Mouse (Mus musculus) urinary bladder, postnatal 10 days (tissue): ENCODE measurements around the gene Tacr1.
"Not testable (repeated sequence)": the region's sequence is repeated elsewhere in the genome, so short reads cannot be mapped to it uniquely, and the experiment has no call there.

Source experiments
- DNase-seq: peaks from one replicate; pipeline ENCODE4 v3.0.0; 2022; ENCODE audit warnings: low spot score

Gene Tacr1

DNA sequence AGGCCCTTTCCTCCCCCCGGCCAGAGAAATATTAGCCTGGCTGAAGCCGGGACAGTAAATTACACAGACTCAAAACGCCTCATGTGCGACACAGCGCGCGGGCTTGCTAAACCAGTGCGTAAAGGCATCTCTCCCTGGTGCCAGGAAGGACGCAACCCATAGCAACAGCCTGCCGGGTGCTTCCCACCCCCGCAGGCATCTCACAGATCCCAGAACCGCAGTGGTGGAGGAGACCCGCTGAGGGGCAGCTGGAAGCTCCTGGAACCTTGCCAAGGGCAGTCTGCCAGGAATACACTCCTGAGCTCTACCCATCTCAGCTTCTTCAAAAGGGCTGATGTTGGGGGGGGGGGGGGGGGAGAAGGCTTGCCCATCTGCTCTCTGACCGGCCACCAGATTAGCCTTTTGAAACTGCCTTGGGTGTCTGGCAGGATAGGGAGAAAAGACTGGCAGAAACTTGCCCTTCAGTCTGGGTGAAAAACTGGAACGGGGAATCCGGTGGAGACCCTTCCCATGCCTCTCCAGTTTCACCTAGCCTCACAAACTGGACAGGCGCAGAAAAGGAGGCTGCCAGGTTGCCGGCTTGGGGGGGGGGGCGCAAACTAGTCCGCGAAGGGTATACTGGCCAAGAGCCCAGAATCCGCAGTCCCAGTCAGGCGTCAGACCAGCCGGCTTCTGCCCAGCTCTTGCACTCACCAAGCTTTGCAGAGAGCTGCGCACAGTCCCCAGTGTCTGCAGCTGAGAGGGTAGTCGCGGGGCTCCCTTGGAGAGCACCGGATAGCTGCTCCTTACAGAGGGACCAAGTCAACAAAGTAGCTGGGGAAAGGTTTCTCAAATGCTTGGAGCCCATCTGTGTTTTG is at the start of gene Tacr1:
Tacr1 (plus strand) TSS at position 740 of the 857 bp plus-strand sequence.
- no peak for DNase-seq

DNA sequence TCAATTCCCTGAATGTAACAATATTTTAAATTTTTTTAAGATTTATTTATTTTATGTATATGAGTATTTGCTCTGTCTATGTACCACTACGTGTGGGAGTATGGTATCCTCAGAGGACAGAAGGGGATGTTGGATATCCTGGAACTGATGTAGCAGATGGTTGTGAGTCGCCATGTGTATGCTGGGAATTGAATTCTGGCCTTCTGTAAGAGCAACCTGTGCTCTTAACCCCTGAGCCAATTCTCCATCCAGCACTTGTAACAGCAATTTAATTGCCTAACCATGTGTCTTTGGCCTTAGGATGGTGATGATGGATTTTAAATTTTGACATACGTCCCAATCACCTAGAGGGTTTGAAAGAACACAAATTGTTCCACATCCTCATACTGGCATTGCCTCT is 26.0 kb upstream of the Tacr1 start:
- DNase-seq: no peak

DNA sequence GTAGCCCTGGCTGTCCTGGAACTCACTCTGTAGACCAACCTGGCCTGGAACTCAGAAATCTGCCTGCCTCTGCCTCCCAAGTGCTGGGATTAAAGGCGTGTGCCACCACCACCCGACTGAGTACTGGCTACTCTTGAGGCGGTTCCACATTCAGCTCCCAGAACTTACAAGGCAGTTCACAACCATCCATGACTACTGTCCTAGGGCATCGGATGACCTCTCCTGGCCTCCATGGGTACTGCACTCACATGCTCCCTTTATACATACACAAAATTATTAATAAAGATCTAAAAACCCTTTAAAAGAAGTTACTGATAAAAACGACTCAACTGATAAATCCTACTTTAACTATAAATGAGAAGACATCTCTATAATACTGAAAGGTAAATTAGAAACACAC is 18.6 kb upstream of the Tacr1 start:
- DNase-seq: no peak

DNA sequence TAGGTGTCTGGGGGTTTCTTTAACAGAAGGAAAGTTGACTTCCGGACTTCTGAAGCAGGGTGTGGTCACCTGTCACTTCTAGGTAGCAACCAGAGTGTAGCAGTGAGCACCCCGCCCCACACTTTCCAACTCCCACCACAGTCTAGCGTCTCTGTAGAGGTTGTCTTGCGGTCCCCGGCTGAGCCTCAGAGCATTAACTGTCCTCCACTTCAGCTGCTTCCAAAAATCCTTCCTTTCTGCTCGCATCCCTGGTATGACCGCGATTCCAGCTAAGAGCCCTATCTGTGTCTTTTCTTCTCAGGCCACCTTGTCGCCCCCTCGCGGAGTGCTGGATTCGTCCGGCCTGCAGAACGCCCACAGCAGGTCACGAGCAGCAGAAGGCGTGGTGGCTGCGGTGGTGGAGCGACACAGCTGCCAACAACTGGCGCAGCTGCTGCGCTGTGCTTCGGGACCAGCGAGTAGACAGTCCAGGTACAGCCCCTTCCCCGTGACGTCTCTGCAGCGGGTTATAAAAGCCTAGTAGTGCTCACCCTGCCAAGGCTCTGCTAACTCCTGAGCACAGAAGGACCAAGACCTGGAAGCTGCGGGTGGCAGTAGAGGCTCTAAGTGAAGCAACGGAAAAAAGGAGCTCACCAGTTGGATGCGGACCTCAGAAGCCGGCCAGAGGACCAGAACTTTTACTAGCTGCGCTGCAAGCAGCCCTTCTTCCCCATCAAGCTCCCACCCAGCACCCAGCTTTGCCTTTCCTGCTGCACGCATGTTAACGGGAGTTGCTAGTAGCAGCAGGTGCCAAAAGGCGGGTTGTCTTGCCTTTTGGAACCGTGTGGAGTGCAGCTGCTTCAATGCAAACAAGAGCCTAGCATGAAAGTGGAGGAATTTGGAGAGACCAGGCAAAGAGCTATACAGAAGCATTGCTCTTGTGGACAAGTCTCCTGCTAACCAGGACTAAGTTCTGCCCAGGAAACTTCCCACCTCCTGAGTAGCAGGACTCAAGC is 664 bp downstream of the Tacr1 start:
- DNase-seq: no peak

DNA sequence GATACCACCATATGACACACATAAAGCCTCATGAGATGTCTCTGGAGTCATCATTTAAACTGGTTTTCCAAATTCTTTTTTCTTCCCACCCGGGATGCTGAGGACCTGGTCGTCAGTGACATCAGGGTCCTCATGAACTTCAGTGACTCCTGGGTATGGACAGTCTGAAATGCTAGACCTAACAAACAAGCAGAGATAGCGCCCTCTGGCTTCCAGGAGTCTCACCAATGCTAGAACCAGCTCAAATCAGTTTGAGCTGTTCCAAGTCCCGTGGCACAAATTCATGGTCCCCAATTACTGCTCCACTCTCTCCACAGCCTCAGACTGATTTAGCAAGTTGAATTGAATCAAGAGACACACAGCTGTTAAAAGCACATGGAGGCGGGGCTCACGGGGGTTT is 16.2 kb downstream of the Tacr1 start:
- no peak for DNase-seq

DNA sequence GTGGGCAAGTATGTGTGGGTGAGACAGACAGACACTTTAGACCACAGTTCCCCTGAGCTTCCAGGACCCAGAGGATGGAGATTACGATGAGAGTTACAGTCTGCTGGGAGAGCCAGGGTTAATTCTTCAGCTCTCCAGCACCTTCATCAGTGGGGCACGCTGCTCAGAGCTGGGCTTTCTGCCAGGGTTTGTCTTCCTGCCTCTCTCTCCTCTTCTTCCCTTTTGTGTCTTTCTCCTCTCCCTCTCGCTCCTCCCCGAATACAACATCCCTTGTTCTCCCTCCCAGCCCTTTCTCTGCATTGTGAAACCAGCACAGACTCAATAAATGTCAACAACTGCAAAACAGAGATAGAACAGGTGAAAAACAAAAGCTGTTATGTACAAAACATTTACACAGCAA is 18.1 kb downstream of the Tacr1 start:
- no peak for DNase-seq

DNA sequence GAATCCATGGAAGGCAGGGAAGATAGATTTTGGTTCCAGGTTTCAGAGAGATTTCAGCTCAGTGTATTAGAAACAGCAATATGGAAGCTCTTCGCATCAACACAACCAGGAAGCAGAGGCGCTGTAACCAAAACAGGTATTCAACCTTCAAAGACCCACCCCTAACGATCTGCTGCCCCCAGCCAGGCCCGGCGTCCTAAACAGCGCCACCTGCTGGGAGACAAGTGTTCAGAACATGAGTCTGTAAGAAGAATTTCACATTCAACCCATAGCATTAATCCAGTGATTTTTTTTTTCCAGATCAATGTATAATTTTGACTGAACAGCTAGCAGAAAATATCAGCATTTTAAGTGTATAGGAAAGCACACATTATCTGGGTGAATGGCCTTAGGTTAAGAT is 26.8 kb downstream of the Tacr1 start:
- DNase-seq: no peak

DNA sequence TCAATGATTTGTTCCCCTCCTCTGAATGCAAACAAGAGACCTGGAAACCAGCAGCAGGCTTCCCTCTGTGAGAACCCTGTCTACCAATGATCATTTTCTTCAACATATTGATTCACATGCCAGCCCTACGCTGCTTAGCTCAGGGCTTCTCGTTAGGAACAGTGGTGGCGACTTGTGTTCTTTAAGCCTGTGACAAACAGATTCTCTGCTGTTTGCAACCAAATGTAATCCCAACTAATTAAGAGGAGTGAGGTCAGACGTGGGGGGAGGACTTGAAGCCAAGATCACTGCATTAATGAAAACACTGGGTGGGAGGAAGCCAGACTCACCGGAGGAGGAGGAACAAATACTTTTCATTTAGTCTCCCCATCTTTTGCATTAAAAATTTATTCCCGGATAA is 27.6 kb downstream of the Tacr1 start:
- no peak for DNase-seq

DNA sequence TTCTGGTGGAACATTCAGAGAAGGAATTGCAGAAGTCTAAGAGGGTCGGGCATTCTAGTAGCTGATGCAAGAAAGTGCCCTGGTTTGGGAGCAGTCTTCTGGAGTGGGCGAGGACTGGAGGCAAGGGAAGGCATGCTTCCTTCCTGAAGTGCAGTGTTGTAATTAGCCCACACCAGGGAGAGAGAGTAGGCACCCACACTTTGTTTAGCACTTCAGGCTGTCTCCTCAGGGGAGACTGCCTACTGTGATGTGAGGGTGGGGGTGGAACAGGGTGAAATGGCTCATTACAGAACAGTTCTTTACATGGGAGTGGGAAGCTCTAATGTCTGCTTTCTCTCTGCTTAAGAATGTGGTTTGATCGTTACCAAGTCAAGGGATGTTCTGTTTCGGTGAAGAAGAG is 35.0 kb downstream of the Tacr1 start:
- DNase-seq: no peak

DNA sequence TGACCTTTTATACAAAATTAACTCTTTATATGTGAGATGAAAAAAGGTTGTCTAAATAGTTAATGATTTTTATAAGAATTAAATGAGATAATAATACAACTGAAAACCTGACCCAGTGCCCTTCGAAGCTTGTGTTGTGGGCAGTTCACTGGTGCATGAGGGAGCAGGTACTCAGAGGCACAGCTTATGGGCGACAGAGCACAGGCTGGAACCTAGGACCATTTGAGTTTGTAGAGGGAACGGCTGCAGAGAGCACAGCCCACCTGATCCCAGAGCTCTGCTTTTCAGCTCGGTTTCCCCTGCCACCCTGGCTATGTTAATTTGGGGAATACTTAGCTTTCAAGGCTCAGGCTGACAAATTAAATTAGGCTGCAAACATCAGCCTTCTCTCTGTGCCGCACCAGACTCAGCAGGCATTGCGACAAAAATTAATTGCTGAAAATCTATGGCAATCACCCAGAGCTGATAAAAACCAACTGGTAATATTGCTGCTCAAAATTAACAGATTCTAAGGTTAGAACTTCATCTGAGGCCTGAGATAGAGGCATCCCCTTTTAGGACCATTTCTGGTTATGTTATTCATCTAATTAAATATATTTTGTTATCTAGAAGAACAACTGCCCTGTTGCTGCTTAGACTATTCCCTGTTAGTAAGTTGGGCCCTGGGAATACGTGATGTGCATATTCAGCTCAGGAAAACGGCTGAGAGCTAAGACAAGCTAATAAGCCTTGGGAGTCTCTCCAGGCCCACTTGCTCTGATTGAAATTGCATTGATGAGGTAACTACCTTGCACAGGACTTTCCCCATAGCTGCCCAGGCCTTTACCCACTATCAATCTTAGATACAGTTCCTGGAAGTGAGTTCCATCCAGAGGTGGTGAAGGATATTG is 50.3 kb downstream of the Tacr1 start:
- DNase-seq: not testable (repeated sequence)

DNA sequence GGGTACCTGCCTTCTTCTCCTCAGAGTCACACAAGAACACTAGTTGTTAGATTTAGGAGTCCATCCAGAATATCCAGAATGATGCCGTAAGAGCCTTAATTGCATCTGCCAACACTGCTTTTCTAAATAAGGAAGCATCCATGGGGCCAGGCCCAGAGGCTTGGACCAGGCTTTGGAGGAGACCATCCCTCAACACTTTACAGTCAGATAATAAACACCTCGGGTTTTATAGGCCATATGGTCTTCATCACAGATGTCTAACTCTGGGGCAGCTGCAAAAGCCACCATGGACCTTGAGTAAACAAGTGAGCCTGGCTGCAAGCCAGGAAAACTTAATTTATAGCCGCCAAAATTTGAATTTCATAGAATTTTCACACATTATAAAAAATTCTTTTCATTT is 53.1 kb downstream of the Tacr1 start:
- no peak for DNase-seq

DNA sequence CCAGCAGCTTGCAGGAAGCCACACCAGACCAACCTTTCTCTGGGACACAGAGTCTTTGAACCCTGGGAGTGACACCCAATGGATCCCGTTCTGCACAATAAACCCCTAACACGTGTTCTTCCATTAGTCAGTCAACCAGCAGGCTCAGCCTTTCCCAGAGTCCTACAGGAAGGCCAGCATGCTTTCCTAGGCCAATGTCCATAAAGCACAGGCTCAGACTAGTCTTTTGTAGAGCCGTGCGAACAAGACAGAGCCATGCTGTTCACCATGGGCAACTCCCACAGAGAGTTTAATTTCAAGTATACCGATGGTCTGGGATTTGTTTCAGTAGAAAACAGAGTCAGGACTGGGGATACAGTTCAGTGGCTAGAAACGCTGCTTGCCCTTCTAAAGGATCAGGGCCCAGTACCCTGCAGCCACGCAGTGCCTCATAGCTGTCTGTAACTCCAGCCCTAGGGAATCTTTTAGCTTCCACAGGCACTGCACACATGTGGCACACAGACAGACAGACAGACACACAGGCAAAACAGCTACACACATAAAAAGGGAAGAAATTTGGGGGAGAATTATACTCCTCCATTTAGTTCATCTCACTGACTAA is 55.1 kb downstream of the Tacr1 start:
- DNase-seq: no peak

DNA sequence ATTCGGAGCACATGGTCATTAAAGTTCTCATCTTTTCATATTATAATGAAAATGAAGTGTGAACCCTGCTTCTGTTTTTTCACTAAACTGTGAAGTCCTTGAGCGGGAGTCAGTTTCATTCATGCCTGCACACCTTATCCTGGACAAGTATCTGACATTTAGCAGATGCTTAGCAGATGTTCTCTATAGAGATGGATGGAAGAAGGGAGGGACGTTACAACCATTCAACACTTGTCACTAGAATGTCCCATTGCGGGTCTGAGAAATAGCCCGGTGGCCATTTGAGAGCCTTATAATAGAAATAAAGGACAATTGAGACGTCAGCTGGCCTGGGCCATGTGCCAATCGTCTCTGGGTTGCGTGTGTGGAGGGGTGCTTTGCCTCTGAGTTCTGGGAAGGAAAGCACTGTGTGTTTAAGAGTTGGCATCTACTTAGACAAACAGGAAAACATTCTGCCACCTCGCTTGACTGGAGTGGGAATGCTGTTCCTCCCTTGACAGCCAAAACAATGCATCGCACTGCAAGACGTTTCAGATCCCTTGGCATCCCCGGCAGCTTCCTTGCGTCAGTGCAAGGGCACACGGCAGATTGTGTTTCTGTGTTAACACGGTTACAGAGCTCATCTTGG is 56.7 kb downstream of the Tacr1 start:
- DNase-seq: no peak

DNA sequence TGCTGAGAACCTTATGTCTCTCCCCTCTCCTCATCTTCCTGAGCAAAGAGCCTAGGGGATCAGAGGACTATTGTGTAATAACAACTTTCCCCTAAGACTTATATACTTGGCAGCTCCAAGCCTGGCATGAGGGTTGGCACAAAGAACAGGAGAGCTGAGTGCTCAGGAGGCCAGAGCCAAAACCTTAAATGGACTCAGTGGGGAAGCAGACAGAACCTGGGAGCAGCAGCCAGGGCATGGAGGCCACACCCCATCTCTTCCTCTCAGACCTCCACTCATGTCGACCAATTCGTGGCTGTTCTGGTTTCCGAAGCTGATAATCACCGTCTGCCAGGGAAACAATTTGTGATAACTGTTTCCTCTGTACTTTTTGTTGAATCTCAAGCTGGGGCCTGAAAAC is 61.0 kb downstream of the Tacr1 start:
- no peak for DNase-seq

DNA sequence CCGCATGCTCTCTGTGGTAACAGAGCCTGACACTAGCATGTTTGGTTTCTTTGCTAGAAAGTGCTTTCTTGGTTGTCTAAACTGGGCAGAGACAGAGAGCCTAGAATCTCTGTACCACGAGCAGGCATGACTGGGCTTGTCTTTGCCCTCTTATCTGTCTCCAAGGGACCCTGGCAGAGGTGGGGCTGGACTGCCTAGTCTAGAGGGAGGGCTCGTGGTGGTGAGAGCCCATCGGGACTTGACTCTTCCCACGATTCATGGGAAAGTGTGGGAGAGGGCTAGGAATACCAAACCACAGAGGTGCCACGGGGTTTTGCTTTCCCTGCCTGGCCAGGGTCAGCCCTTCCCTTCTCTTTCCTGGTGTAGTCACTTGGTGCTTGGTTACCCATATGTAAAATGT is 72.3 kb downstream of the Tacr1 start:
- DNase-seq: no peak

DNA sequence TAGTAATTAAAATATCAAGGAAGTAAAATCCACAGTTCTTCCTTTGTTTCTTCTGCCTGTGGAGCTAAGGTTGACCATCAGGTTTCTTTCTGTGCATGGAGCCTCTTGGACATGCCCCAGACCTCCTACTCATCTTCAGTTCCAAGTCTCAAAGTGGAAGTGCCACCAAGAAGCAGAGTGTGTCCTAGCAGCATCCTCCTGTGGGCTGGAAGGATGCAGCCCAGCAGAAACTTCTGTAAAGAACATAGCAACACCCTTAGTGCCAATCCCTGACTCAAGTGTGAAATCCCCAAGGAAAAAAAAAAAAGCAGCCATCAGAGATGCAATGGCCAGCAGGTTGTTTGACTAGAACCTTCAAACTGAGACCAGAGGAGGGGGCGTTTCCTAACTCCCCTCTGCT is 81.7 kb downstream of the Tacr1 start:
- DNase-seq: no peak

DNA sequence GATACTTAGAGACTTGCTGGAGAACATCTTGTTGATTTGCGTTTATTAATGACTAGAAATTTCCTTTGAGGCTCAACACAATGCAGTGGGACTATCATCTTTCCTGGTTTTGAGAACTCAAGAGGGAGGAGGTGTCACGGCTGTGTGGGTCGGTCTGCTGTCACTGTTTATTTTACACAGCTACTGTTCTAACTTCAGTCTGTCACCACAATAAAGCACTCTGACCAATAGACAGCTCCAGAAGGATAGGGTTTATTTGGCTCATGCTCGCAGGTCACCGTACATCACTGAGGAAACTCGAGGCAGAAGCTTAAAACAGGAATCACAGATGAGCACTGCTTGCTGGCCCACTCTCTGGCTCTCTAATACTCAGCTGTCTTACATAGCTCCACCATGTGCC is 92.3 kb downstream of the Tacr1 start:
- no peak for DNase-seq

DNA sequence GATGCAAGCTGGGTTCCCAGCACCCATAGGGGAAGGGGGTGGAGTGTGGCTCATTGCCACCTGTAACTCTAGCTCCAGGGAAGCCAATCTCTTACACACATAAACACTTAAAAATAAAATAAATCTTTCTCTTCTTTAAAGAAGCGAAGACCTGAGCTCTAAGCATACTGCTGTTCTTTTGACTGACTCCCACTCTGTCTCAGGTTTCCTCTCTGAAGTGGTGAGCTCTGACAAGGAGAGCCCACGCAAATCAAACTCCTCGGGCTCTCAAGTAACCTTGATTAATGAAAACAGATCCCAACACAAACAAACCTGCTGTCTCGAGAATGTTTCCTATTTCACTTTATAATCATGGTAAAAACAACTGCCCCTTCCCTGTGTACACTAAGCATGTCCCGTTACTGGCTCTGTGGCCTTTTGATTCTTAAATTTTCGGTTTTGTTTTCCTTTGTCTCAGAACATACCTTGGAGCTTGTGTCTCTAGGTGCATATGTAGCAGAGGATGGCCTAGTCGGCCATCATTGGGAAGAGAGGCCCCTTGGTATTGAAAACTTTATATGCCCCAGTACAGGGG is 108.8 kb downstream of the Tacr1 start:
- DNase-seq: no peak

DNA sequence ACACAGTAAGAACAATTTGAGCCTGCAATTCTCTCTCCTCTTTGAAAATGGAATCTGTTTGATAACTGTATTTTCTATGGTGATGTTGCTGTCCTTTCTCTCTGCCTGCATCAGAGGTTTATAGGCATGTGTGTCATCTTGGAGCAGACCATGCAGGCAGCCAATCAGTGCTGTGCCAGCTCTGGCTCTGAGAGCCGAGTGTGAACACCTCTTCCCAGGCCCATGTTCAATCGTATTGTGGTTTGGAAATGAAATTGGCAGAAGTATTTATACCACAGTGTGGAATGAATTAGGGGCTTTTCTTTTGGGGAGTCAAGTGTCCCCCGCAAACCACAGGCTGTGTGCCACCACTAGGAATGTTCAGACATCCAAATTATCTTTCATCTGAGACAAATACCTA is 117.5 kb downstream of the Tacr1 start:
- no peak for DNase-seq

DNA sequence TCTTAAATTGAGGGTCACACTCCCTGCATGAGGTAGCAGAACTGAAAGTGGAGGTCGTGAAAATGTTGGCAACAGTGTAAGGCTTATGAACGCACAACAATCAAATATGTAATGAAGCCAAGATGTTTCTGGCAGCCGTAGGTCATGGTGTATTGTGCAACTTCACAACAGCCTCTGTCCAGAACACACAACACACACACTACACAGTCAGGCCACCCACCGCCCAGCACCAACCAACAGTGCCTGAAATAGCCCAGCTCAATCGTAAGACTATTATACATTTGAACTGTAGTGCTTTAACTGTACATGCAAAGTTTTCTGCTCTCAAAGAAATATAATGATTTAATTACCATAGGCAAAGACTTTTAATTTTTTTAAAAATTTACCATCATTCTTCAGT is 120.4 kb downstream of the Tacr1 start:
- DNase-seq: no peak
